Mouse (Mus musculus) heart, embryonic 11.5 days (tissue): ENCODE measurements around the gene Fam213b. TPM values are rescaled to one million over a fixed set of nuclear protein-coding genes. Genes with fewer than 3 reads are reported as not detected.
A peak's percentile ranks its signal among the peaks of the same experiment; 100 is the strongest.

Source experiments
- ATAC-seq: fragments of 200-750 bp; cut with Nextera tagmentation; replicated peaks from 2 replicates; pipeline ENCODE4 v1.8.0; 2017; ENCODE audit warnings: moderate library complexity; ENCODE audit not compliant: insufficient number of reproducible peaks, low FRiP score, low TSS enrichment
- H3K27ac ChIP-seq: fragments of 300-500 bp; sonication (generic); 2 replicates; pipeline ENCODE4 v1.5.1; 2014; ENCODE audit warnings: mild to moderate bottlenecking, low read depth, low read length
- H3K27me3 ChIP-seq: fragments of 300-500 bp; sonication (generic); 2 replicates; pipeline ENCODE4 v1.6.1; 2014; ENCODE audit warnings: mild to moderate bottlenecking, low read length, mixed read lengths; ENCODE audit not compliant: control insufficient read depth, insufficient read depth
- H3K36me3 ChIP-seq: fragments of 300-500 bp; sonication (generic); 2 replicates; pipeline ENCODE4 v1.6.1; 2014; ENCODE audit warnings: mild to moderate bottlenecking, low read length, moderate library complexity, mixed read lengths; ENCODE audit not compliant: control insufficient read depth, insufficient read depth
- H3K4me1 ChIP-seq: fragments of 300-500 bp; sonication (generic); 2 replicates; pipeline ENCODE4 v1.6.1; 2014; ENCODE audit warnings: low read length; ENCODE audit not compliant: control insufficient read depth, insufficient read depth
- H3K4me2 ChIP-seq: fragments of 300-500 bp; sonication (generic); 2 replicates; pipeline ENCODE4 v1.6.1; 2014; ENCODE audit warnings: mild to moderate bottlenecking, moderate library complexity
- H3K4me3 ChIP-seq: fragments of 300-500 bp; sonication (generic); 2 replicates; pipeline ENCODE4 v1.5.1; 2014; ENCODE audit warnings: low read depth, low read length
- H3K9ac ChIP-seq: fragments of 300-500 bp; sonication (generic); 2 replicates; pipeline ENCODE4 v1.6.1; 2014; ENCODE audit warnings: mild to moderate bottlenecking, low read depth, low read length, moderate library complexity
- H3K9me3 ChIP-seq: fragments of 300-500 bp; sonication (generic); replicated peaks from 2 replicates; pipeline ENCODE4 v1.6.1; 2016; ENCODE audit warnings: low read length; ENCODE audit not compliant: control insufficient read depth
- WGBS: fragments of 180-500 bp; shearing (Covaris S2); extraction: QIAGEN DNeasy Blood & Tissue Kit; methylation state at CpG from one replicate; pipeline ENCODE4 v1.1.7; 2014; ENCODE audit not compliant: insufficient replicate concordance; 5-methylcytosine and 5-hydroxymethylcytosine counted together
- polyA plus RNA-seq: library from polyadenylated mRNA; unstranded; fragments of >200 nt; fragmentation: Nextera tagmentation; extraction: Ambion mirVana; gene quantifications from 2 replicates; pipeline ENCODE4 v1.2.1, GENCODE M21; 2014

Gene Fam213b
- polyA plus RNA-seq, 1 experiment from 2014 or later = 26.4 TPM

DNA sequence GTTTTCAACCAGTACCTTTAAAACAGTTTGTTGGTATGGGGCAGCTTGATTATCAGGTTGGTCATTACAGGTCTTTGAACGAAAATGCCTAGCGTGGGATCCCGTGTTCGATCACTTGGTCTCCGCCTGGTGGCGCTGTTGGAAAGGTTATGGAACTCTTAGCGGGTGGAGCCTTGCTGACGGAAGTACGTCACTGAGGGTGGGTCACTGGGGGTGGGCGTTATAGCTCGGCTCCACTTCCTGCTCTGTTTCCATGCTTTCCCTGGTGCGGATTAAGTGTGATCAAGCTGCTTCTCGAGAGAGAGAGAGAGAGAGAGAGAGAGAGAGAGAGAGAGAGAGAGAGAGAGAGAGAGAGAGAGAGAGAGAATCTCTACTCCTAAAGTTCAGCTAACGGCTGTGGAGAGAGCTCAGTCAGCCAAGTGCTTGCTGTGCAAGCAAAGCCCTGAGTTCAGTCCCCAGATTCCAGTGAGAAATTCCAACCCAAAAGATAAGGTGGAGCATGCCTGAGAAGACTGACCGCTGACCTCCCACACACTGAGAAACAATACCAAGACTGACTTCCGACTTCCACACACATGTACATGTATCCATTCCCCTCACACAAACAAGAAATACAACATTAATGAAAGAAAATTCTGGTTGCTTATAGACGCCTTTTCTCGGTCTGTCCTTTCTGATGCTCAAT is 20.9 kb downstream of the Fam213b start:
- no peaks in the 10 kb centered on the region for H3K9me3 ChIP-seq
- ATAC-seq = peak; percentile 90
- no peaks in the 10 kb centered on the region for H3K36me3 ChIP-seq
- peaks cover 14% of the 10 kb centered on the region for H3K4me1 ChIP-seq
- peak overlapping the region; percentile 62 for H3K4me2 ChIP-seq
- peak overlapping the region; percentile 66 for H3K9ac ChIP-seq
- H3K27ac ChIP-seq = peak overlapping the region; percentile 91
- H3K27me3 ChIP-seq = no peaks in the 10 kb centered on the region
- WGBS = 7% methylated on average over 17 of the region's 18 CpGs
- peak overlapping the region; percentile 37 for H3K4me3 ChIP-seq

DNA sequence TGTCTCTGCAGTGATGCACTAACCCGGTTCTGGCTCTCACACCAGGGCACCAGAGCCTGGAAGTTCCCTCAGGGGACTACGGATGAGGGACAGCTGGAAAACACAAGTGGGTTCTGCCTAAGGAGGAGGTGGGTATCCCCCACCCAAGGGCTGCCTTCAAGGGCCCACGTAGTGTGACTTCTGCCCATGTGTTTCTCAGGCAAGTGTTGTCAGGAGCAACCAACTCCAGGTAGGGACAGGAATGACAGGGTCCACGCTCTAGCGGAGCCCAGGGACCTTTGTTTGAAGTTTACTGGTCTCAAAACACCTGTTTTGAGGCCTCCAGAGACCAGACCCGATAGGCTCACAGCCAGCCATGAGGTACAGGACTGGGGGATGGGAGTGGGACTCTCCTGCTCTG is 25.7 kb downstream of the Fam213b start:
- H3K27me3 ChIP-seq = peaks cover 20% of the 10 kb centered on the region

DNA sequence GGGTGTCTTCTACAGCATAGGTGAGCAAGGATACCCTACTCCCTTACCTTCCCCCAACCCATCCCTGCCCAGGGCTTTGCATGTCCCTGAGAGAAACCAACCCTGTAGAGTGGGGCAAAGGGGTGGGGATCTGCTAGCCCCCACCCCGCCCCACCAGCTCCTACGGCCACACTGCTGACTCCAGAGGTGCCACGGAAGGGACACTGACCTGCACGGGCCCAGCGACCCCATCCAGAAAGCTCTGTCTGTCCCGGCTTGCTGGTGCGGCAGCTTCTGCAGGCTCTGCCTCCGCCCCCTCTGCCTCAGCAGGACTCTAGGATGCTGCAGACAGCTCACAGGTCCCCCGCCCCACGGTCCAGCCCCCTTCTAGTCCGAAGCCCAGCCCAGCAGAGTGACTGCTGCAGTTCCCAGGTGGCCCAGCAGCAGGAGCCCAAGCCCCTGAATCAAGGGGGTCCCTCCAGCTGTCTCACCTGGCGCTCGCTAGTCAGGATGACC is 27.1 kb downstream of the Fam213b start:
- Histone ChIP-seq H3K4me2 (no peak overlapping the region), H3K4me3 (no peak overlapping the region), H3K36me3 (no peaks in the 10 kb centered on the region), H3K27ac (no peak overlapping the region), H3K9ac (no peak overlapping the region), H3K4me1 (no peaks in the 10 kb centered on the region), H3K9me3 (no peaks in the 10 kb centered on the region), H3K27me3 (peaks cover 20% of the 10 kb centered on the region)
- ATAC-seq = no peak
- WGBS = 6% methylated on average over 13 of the region's 13 CpGs

More for the DNA sequence above, 25.7 kb downstream of the Fam213b start:
- 72% methylated on average over 6 of the region's 6 CpGs for WGBS
- H3K4me1 ChIP-seq = no peaks in the 10 kb centered on the region
- no peaks in the 10 kb centered on the region for H3K9me3 ChIP-seq
- no peak overlapping the region for H3K9ac ChIP-seq
- no peak overlapping the region for H3K4me2 ChIP-seq
- H3K36me3 ChIP-seq = no peaks in the 10 kb centered on the region
- no peak overlapping the region for H3K4me3 ChIP-seq
- H3K27ac ChIP-seq = no peak overlapping the region
- no peak for ATAC-seq

DNA sequence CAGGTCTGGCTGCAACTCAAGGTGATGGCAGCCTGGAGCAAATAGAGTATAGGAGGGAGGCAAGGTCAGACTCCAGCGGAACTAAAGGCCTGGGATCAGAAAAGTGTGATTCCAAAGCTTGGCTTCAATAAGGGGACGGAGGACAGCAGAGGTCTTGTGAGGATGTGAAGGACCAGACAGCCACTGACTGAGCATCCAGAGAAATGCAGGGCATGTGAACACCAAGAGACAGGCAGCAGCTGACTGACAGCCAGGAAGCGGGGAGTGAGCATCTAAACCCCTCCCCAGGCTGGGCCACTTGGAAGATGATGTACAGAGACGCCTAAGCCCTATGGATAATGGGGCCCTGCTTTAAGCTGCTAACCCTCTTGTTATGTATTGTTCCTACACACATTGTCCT is 28.2 kb downstream of the Fam213b start:
- Histone ChIP-seq H3K36me3 (no peaks in the 10 kb centered on the region), H3K4me2 (no peak overlapping the region), H3K4me3 (no peak overlapping the region), H3K9ac (no peak overlapping the region), H3K9me3 (no peaks in the 10 kb centered on the region), H3K27ac (no peak overlapping the region), H3K27me3 (peaks cover 20% of the 10 kb centered on the region), H3K4me1 (no peaks in the 10 kb centered on the region)
- 73% methylated on average over 4 of the region's 4 CpGs for WGBS
- ATAC-seq = no peak

DNA sequence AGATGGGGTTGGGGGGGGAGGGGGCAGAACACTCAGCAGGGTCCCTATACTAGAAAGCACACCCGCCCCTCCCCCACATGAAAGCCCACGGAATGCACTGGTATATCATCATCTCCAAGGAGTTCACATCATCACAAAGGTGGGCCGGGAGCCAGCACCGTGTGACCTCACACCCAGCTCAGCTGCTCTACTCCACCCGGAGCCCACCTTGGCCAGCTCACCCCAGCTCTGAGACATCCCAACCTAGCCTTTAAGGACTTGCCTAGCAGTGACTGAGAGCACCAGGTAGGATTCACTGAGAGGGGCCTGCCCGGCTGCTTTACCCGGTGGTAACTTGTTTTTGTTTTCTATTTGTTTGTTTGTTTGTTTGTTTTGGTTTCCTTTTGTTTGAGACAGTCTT is 29.5 kb downstream of the Fam213b start, which contains the start of gene Mmel1:
Gene Mmel1 (plus strand): TSS at position 146 of the 400 bp plus-strand sequence.
- Histone ChIP-seq H3K4me2 (no peak within 1 kb of the TSS), H3K4me3 (no peak within 1 kb of the TSS), H3K9ac (no peak within 1 kb of the TSS), H3K9me3 (no peaks in the 10 kb centered on the region), H3K36me3 (no peaks in the 10 kb centered on the region), H3K4me1 (peaks cover 6% of the 10 kb centered on the region; the same call in 1 of the 2 replicates), H3K27ac (no peak within 1 kb of the TSS), H3K27me3 (peaks cover 20% of the 10 kb centered on the region)
- no peak for ATAC-seq
- 78% methylated on average over 7 of the region's 7 CpGs for WGBS

DNA sequence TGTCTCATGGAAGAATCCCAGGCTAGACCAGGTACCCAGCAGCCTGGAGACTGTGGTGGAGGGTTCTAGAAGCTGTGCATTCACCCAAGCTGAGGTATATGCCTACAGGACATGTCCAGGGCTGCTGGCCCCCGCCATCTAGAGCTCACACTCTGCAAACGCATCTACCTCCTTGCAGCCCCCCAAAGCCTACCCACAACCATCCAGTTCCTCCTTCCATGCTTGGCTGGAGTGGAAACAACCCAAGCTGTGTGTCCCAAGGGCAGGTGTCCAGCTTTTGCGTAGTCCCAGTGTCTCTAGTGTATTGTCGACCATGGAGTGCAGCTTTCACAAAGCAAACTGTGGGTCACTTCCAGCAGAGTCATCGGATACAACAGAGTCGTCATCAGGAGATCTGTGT is 31.7 kb downstream of the Fam213b start:
- Histone ChIP-seq H3K4me2 (no peak overlapping the region), H3K36me3 (no peaks in the 10 kb centered on the region), H3K4me1 (peaks cover 6% of the 10 kb centered on the region; the same call in 1 of the 2 replicates), H3K27ac (no peak overlapping the region), H3K27me3 (peaks cover 20% of the 10 kb centered on the region), H3K4me3 (no peak overlapping the region), H3K9ac (no peak overlapping the region; the same call in 1 of the 2 replicates), H3K9me3 (no peaks in the 10 kb centered on the region)
- 77% methylated on average over 6 of the region's 6 CpGs for WGBS
- ATAC-seq = no peak

DNA sequence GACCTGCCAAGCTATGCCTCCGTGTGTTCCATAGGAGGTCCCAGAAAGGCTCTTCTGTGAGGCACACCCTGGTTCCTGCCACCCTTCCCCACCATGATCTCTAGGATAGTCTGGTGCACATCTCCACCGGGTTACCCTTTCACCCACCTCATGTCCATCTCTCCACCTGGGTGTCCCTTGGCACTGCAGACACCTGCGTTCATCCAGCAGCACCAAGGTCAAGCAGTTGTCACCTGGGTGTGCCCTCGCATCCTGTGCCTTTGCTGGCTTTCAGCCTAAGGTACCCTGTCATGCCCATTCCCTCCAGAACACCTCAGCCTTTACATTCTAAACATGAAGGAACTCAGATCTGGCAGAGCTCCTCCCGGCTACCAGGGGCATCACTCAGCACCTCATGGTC is 32.5 kb downstream of the Fam213b start:
- Histone ChIP-seq H3K4me2 (no peak overlapping the region), H3K4me1 (peaks cover 6% of the 10 kb centered on the region; the same call in 1 of the 2 replicates), H3K9me3 (no peaks in the 10 kb centered on the region), H3K4me3 (no peak overlapping the region), H3K9ac (no peak overlapping the region), H3K27ac (no peak overlapping the region), H3K27me3 (peaks cover 18% of the 10 kb centered on the region), H3K36me3 (no peaks in the 10 kb centered on the region)
- ATAC-seq = no peak
- 80% methylated on average over 5 of the region's 5 CpGs for WGBS

DNA sequence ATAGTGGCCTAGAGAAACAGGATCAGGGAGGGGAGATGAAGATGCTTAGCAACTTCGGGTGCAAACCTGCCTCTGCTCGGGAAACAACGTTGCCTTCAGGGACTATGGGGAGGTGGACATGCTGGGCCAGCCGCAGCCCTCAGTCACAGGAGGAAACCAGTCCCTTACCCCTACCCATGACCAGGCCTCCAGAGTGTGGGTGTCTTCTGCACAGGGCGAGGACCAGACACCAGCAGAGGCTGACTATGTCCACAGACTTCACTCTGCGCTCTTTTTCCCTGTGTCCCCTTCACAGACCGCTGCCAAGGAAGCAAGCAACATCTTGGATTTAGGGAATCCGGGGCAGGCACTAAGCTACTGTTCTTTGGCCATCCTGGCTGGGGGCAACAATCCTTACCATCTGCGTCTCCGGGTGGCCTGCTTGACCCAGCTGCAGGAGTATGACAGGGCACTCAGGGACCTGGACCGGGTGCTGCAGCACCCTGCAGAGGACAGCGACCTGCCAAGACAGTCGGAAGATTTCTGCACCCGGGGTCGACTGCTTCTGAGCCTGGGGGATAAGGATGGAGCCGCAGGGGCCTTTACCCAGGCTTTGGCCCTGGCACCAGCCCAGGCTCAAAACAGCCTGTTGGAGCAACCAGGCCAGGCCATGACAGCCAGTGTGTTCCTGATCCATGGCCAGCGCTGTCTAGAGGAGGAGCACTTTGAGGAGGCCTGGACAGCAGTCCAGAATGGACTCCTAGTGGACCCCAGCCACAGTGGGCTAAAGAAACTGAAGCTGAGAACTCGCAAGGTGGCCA is 33.8 kb downstream of the Fam213b start:
- Histone ChIP-seq H3K36me3 (no peaks in the 10 kb centered on the region), H3K27ac (peak overlapping the region; percentile 75; the same call in 1 of the 2 replicates), H3K9me3 (no peaks in the 10 kb centered on the region), H3K9ac (peak overlapping the region; percentile 72; the same call in 1 of the 2 replicates), H3K4me3 (peak overlapping the region; percentile 44), H3K4me1 (peaks cover 6% of the 10 kb centered on the region; the same call in 1 of the 2 replicates), H3K27me3 (peaks cover 9% of the 10 kb centered on the region), H3K4me2 (peak overlapping the region; percentile 76)
- WGBS = 82% methylated on average over 18 of the region's 18 CpGs
- no peak for ATAC-seq
